Mouse (Mus musculus): ENCODE data around the gene Rnh1. TPM values are rescaled to one million over a fixed set of nuclear protein-coding genes. Genes with fewer than 3 reads are reported as not detected.
A peak's percentile ranks its signal among the peaks of the same experiment; 100 is the strongest.

Gene Rnh1
- total and polyA plus RNA-seq, 3 experiments = 71.4 to 94.5 TPM; not detected in 1

GRCm38 (mm10) chr7:141215880-141216733 is 43.5 kb upstream of the Rnh1 start (continued):
- no peak for TF ChIP-seq EP300 (IDR thresholded peaks at IDR 0.05; ENCODE audit: low read depth in 1 of 2, low read length in 2 of 2)
- no peak; the same call in 1 of the 2 replicates for TF ChIP-seq POLR2AphosphoS2 (IDR thresholded peaks at IDR 0.05; ENCODE audit: low read length)
- no peak for TF ChIP-seq UBTF (IDR thresholded peaks at IDR 0.05; ENCODE audit: borderline replicate concordance, insufficient read depth, low read depth, low read length)
- no peak for TF ChIP-seq RCOR1 (IDR thresholded peaks at IDR 0.05; ENCODE audit: low read depth, low read length)
- no peak for TF ChIP-seq BHLHE40 (IDR thresholded peaks at IDR 0.05; ENCODE audit: borderline replicate concordance, low read depth, low read length)
- no peak for TF ChIP-seq KAT2A (conservative IDR thresholded peaks at IDR 0.05; ENCODE audit: low read depth, low read length)
- TF ChIP-seq MXI1 (IDR thresholded peaks at IDR 0.05; ENCODE audit: low read depth, low read length) = 0 out of 2 replicates have a peak, but pooled peaks have one; percentile 26
- TF ChIP-seq JUND (IDR thresholded peaks at IDR 0.05; ENCODE audit: low read depth, low read length) = no peak
- no peak for TF ChIP-seq CTCF (IDR thresholded peaks at IDR 0.05 in 2 of 3, conservative IDR thresholded peaks at IDR 0.05 in 1 of 3; ENCODE audit: control insufficient read depth in 1 of 3, insufficient read depth in 1 of 3, low read depth in 2 of 3, low read length in 3 of 3, poor library complexity in 1 of 3, severe bottlenecking in 1 of 3)
- TF ChIP-seq NRF1 (IDR thresholded peaks at IDR 0.05; ENCODE audit: insufficient read depth, low read depth, low read length, poor library complexity, severe bottlenecking) = 0 out of 2 replicates have a peak, but pooled peaks have one; percentile 2
- no peak for TF ChIP-seq ELF1 (IDR thresholded peaks at IDR 0.05; ENCODE audit: low read depth, low read length)

GRCm38 (mm10) chr7:141215101-141215879 is 42.6 kb upstream of the Rnh1 start, which contains the start of gene Rassf7:
Gene Rassf7 (plus strand): TSS chr7:141215860.
- H3K9ac ChIP-seq (ENCODE audit: control insufficient read depth, low read depth, low read length, poor library complexity, severe bottlenecking) = peak within 1 kb of the TSS; percentile 78
- H3K27me3 ChIP-seq (ENCODE audit: control insufficient read depth in 1 of 2, insufficient read depth in 2 of 2, low read length in 2 of 2) = peaks cover 0 to 1% of the 10 kb centered on the region in 2 experiments; a peak in 1 of 4 replicates
- peak within 1 kb of the TSS; percentile 83 to 84 for H3K4me3 ChIP-seq (ENCODE audit: control insufficient read depth in 1 of 2, insufficient read depth in 1 of 2, low read depth in 2 of 2, low read length in 2 of 2)
- peak; percentile 98 for DNase-seq (ENCODE audit: low read depth, low spot score)
- no peaks in the 10 kb centered on the region; the same call in 1 of the 2 replicates for H3K79me2 ChIP-seq (ENCODE audit: control insufficient read depth, insufficient read depth, low read length, poor library complexity)
- H3K9me3 ChIP-seq (replicated peaks; ENCODE audit: insufficient read depth, low read length) = no peaks in the 10 kb centered on the region
- peaks cover 0 to 10% of the 10 kb centered on the region in 2 experiments; a peak in 2 of 4 replicates for H3K4me1 ChIP-seq (ENCODE audit: control insufficient read depth in 1 of 2, insufficient read depth in 2 of 2, low read length in 2 of 2)
- no peaks in the 10 kb centered on the region; a peak in 1 of 4 replicates for H3K36me3 ChIP-seq (ENCODE audit: control insufficient read depth in 1 of 2, insufficient read depth in 2 of 2, low read length in 2 of 2)
- H3K27ac ChIP-seq (ENCODE audit: control insufficient read depth, low read depth, low read length) = 0 out of 2 replicates have a peak within 1 kb of the TSS, but pooled peaks have one; percentile 22
- TF ChIP-seq ZKSCAN1 (IDR thresholded peaks at IDR 0.05; ENCODE audit: low read depth, low read length) = no peak
- TF ChIP-seq GATA1 (IDR thresholded peaks at IDR 0.05; ENCODE audit: low read depth, low read length) = no peak
- TF ChIP-seq MAFK (IDR thresholded peaks at IDR 0.05; ENCODE audit: borderline replicate concordance, low read depth, low read length) = no peak
- 0 out of 2 replicates have a peak, but pooled peaks have one; percentile 9 for TF ChIP-seq USF1 (IDR thresholded peaks at IDR 0.05; ENCODE audit: low read depth, low read length)
- TF ChIP-seq TAL1 (IDR thresholded peaks at IDR 0.05; ENCODE audit: low read length) = no peak
- no peak for TF ChIP-seq POLR2A (IDR thresholded peaks at IDR 0.05; ENCODE audit: control insufficient read depth in 1 of 2, insufficient read depth in 1 of 2, low read depth in 1 of 2, low read length in 2 of 2, poor library complexity in 1 of 2)
- 0 out of 2 replicates have a peak, but pooled peaks have one; percentile 5 for TF ChIP-seq NRF1 (IDR thresholded peaks at IDR 0.05; ENCODE audit: insufficient read depth, low read depth, low read length, poor library complexity, severe bottlenecking)
- no peak for TF ChIP-seq MYB (IDR thresholded peaks at IDR 0.05; ENCODE audit: low read depth, low read length)
- TF ChIP-seq SMC3 (IDR thresholded peaks at IDR 0.05; ENCODE audit: low read depth, low read length) = no peak
- TF ChIP-seq E2F4 (IDR thresholded peaks at IDR 0.05; ENCODE audit: borderline replicate concordance, low read depth, low read length) = no peak
- TF ChIP-seq TCF12 (IDR thresholded peaks at IDR 0.05; ENCODE audit: low read depth, low read length) = peak; percentile 28; the same call in 1 of the 2 replicates
- no peak for TF ChIP-seq JUND (IDR thresholded peaks at IDR 0.05; ENCODE audit: low read depth, low read length)
- no peak for TF ChIP-seq KAT2A (conservative IDR thresholded peaks at IDR 0.05; ENCODE audit: low read depth, low read length)
- TF ChIP-seq ETS1 (IDR thresholded peaks at IDR 0.05; ENCODE audit: low read depth, low read length) = no peak
- TF ChIP-seq UBTF (IDR thresholded peaks at IDR 0.05; ENCODE audit: borderline replicate concordance, insufficient read depth, low read depth, low read length) = no peak
- TF ChIP-seq ELF1 (IDR thresholded peaks at IDR 0.05; ENCODE audit: low read depth, low read length) = peak; percentile 80
- no peak for TF ChIP-seq RCOR1 (IDR thresholded peaks at IDR 0.05; ENCODE audit: low read depth, low read length)
- TF ChIP-seq MEF2A (IDR thresholded peaks at IDR 0.05; ENCODE audit: extremely low read depth, insufficient replicate concordance, low read depth, low read length, poor library complexity, severe bottlenecking) = no peak
- no peak for TF ChIP-seq BHLHE40 (IDR thresholded peaks at IDR 0.05; ENCODE audit: borderline replicate concordance, low read depth, low read length)
- TF ChIP-seq GABPA (IDR thresholded peaks at IDR 0.05; ENCODE audit: low read depth, low read length) = no peak
- TF ChIP-seq SIN3A (IDR thresholded peaks at IDR 0.05; ENCODE audit: low read length) = peak; percentile 50; the same call in 1 of the 2 replicates
- peak; percentile 64 for TF ChIP-seq NELFE (IDR thresholded peaks at IDR 0.05; ENCODE audit: low read depth, low read length)
- TF ChIP-seq POLR2AphosphoS5 (IDR thresholded peaks at IDR 0.05; ENCODE audit: borderline replicate concordance, low read depth, low read length) = no peak
- no peak for TF ChIP-seq ZNF384 (IDR thresholded peaks at IDR 0.05; ENCODE audit: low read depth, low read length)
- no peak for TF ChIP-seq CHD1 (IDR thresholded peaks at IDR 0.05; ENCODE audit: low read depth, low read length)

Data from MEL (cell line).